Mouse (Mus musculus) gastrocnemius, adult 2 months (tissue): ENCODE measurements around the gene Pigq. TPM values are rescaled to one million over a fixed set of nuclear protein-coding genes. Genes with fewer than 3 reads are reported as not detected.

Experiments used
- DNase-seq: peaks from one replicate; pipeline ENCODE4 v3.0.0; 2022
- H3K27ac ChIP-seq: fragments of 200-600 bp; 2 replicates; pipeline ENCODE4 v1.8.1; 2022; ENCODE audit warnings: mild to moderate bottlenecking
- H3K4me3 ChIP-seq: fragments of 200-600 bp; 2 replicates; pipeline ENCODE4 v1.8.1; 2022; ENCODE audit warnings: mild to moderate bottlenecking, moderate library complexity
- CTCF ChIP-seq: fragments of 200-600 bp; IDR thresholded peaks from 2 replicates; pipeline ENCODE4 v1.8.1; 2022; ENCODE audit warnings: antibody characterized with exemption, mild to moderate bottlenecking, moderate library complexity
- intact Hi-C: fragments of 180-260 bp; cut with DNase I; formaldehyde crosslinking; loops from one replicate; pipeline ENCODE4 v1.15.1; 2025
- total RNA-seq, 2 experiments: library from RNA; stranded (reverse); gene quantifications; 2 replicates each; pipeline ENCODE4 v1.2.3; 2021

Pigq gene
- total RNA-seq, 2 experiments from 2014 or later: 21.0 to 28.6 TPM

DNA sequence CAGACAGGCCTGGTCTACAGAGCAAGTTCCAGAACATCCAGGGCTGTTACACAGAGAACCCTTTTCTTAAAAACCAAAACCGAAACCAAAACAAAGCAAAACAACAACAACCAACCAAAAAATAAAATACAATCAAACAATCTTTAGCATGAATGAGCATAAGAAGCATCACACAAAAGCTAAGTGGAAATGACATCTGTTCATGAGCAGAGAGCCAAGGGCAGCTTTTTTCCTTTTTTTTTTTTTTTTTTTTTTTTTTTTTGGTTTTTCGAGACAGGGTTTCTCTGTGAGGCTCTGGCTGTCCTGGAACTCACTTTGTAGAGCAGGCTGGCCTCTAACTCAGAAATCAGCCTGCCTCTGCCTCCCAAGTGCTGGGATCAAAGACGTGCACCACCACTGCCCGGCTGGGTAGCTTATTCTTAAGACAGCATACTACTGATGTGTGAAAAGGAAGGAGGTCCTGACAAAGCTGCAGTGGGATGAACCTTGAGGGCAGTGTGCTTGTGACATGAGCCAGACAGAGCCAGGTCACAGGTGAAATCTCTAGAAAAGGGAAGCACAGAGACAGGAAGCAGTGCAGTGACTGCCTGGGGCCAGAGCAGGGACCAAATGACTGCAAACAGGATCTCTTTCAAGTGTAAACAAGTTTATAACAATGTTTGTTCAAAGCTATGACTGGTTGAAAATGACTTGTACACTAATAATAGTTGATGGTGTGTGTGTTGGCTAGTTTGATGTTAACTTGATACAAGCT, 26.4 kb upstream of the Pigq start:
- no peak for DNase-seq
- peak overlapping the region; percentile 21; the same call in 1 of the 2 replicates for H3K27ac ChIP-seq
- TF ChIP-seq CTCF: no peak
- intact Hi-C loops: no loop called here
- no peak overlapping the region for H3K4me3 ChIP-seq

DNA sequence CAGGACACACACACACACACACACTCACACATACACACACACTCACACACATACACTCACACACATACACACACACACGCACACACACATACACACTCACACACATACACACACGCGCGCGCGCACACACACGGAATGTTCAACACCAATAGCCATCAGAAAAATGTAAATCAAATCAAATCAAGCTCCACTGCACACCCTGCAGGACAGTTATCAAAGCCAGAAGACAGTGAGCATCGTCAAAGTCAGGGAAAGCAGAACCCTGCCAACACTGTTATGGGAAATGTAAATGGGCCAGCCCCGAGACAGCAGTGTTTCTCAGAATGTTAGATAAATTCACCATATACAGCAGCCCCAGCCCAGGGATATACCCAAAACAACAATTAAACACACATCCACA, 25.7 kb upstream of the Pigq start:
- intact Hi-C loops: no loop called here
- no peak for TF ChIP-seq CTCF
- DNase-seq: no peak
- Histone ChIP-seq H3K27ac (no peak overlapping the region; the same call in 1 of the 2 replicates), H3K4me3 (no peak overlapping the region)

DNA sequence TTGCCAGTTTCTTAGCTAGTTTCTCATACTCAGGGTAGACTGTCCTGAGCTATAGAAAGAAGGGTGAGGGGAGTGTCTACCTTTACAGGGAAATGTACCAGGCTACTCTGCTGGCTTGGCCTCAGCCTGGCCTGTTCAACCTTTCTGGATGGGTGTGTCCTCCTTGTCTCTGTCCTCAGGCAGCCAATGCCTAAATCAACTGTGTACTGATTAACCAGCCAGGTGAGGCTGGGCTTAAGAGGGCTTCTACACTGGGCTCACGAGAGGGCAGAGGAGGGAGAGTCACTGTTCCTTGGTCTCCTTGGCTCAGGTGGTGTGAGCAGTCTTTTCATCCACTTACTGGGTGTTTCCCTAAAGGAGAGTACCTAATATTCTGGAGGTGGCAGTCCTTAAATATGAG, 23.4 kb upstream of the Pigq start:
- H3K4me3 ChIP-seq: no peak overlapping the region
- no peak for DNase-seq
- no peak overlapping the region for H3K27ac ChIP-seq
- TF ChIP-seq CTCF: no peak
- intact Hi-C loops: no loop called here

DNA sequence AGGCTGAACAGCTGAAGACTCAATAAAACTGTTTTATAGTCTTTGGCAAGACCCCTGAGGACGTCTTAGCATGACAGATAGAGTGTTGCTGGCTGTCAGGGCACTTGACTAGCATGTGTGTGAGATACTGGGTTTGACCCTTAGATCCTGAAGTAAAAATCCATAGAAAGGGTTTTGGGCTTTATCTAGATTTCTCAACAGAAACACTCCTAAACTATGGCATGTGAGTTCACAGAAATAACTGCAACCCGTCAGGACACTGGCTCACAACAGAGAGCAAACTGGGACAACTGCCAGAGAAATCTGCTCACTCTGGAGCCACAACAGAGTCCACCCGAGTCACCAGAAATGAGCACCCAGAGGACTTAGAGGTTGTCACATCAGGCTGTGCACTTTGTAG, 22.9 kb upstream of the Pigq start:
- TF ChIP-seq CTCF: no peak
- DNase-seq: no peak
- H3K4me3 ChIP-seq: no peak overlapping the region
- intact Hi-C loops: no loop called here
- no peak overlapping the region for H3K27ac ChIP-seq

DNA sequence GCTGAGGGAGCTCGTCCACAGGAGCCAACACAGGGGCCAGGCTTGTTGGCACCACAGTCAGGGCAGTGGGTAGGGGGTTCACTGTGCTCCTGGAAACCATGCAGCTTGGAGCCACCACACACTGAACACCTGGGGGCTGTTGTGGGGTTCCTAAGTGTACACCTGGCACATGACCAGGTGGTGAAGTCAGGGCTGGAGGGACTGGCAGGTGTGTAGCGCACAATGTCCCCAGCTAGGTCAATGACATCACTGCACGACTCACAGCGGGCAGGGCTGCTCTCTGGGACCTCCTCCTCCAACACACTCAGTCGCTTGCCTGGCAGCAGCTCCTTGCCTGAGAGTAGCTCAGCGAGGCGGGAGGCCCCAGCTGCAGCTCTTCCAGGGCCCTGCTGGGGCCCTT, 19.5 kb upstream of the Pigq start:
- Histone ChIP-seq H3K4me3 (no peak overlapping the region), H3K27ac (no peak overlapping the region)
- intact Hi-C loops: no loop called here
- no peak for DNase-seq
- TF ChIP-seq CTCF: no peak

DNA sequence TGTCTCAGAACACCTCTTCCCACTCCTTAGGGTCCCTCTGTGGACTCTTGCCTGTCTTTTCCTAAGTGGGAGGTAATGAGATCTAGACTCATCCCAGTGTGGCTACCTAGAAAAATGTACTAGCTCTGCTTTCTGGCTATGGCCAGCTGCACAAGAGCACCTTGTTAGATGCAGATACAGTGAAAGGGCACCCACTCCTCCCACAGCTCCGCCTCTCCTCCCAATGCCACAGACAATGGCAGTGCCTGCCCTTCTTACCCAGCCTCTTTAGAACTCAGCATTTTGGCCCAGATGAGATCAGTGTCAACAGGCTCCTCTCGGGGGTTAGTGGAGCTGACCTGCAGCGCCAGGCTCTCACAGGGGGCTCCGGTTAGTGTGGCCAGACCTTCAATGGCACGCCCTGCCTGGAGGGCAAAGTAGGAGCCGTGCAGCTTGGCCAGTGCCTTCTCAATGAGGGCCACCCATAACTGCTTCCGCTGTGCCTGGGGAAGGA, 17.7 kb upstream of the Pigq start:
- H3K27ac ChIP-seq: no peak overlapping the region
- DNase-seq: no peak
- intact Hi-C loops: no loop called here
- no peak for TF ChIP-seq CTCF
- no peak overlapping the region for H3K4me3 ChIP-seq

DNA sequence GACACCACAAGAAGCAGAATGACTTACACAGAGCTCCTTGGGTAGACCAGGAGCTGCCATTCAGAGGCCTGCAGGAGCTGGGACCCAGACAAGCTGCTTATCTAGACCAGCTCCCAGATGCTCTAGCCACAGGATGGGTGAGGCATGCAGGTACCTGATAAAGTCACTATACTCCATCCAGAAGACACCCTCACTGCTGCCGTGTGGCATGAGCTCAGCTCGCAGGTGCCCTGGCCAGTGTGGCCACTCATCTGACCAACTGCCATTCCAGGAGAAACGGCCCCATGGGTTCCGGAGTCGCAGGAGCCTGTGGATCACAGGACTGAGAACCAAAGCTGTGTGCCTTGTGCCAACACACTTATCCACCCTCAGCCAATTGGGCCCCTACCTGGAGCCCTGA, 16.8 kb upstream of the Pigq start:
- intact Hi-C loops: no loop called here
- Histone ChIP-seq H3K27ac (no peak overlapping the region), H3K4me3 (no peak overlapping the region)
- no peak for TF ChIP-seq CTCF
- DNase-seq: no peak

DNA sequence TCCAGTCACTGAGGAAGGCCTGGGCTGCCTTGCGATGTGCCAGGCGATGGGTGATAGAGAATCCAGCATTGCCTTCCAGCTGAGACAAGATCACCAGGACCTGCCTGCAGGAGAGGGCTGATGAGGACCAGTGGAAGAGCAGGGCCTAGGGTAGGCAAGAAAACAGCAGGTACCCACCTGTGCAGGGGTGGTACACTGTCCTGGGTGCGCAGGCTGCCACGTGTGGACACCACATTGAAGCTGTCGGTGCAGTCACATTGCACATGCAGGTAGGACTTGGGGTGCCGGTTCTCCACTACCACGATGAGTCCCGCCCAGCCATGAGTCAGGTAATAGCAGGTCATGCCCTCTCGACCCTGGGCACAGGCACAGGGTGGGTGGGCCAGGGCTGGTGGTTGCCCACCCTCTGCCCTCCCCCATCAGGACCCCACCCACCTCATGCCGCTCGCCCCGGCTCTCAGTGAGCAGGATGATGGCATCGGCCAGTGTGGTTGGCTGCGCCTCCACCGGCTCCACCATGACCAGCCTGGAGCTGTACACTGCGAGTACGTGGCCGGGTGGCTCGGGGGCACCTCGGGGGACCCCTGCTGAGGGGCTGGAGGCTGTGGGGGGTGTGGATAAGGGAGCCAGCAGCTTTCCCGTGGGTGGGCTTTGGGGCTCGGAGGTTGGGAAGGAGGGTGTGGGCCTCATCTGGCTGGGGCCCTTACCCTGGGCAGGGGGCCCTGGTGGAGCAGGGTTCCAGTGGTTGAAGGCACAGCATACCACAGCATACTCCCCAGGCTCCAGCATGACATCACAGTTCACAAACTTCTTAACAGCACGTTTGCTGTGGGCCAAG, 15.1 kb upstream of the Pigq start:
- DNase-seq: no peak
- Histone ChIP-seq H3K4me3 (no peak overlapping the region), H3K27ac (no peak overlapping the region)
- intact Hi-C loops: no loop called here
- TF ChIP-seq CTCF: no peak

DNA sequence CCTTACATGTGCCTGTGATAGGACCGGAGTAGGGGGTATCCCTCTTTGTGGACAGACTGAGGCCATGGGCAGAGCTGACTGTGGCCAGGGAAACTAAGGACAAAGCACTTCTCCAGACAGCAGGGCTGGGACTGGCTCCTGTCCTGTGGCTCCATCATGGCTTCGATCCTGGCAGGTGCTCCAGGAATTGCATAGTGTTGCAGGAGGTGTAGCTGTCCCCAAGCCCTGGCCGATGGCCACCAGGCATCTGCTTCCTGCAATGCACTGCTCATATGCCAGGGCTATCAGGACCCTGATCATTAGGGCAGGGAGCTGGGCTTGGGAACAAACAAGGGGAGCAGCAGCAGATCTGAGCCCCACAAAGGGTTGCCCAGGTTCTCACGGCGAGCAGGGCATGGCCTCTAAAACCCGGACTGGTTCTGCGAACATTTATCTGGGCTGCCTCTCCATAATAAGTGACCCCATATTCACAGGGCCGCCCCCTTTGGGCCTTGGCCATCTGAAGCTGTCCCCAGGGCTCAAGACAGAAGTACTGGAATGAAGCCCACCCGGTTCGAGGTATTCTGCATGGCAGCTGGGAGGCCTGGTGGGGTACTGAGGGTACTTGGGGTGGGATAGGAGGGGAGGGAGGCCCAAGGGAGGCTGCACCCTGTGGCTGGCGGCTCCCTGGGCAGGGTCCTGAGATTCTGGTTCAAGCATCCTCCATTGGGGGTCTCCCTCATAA, 14.2 kb upstream of the Pigq start:
- TF ChIP-seq CTCF: no peak
- H3K27ac ChIP-seq: no peak overlapping the region
- no peak for DNase-seq
- intact Hi-C loops: no loop called here
- H3K4me3 ChIP-seq: no peak overlapping the region

DNA sequence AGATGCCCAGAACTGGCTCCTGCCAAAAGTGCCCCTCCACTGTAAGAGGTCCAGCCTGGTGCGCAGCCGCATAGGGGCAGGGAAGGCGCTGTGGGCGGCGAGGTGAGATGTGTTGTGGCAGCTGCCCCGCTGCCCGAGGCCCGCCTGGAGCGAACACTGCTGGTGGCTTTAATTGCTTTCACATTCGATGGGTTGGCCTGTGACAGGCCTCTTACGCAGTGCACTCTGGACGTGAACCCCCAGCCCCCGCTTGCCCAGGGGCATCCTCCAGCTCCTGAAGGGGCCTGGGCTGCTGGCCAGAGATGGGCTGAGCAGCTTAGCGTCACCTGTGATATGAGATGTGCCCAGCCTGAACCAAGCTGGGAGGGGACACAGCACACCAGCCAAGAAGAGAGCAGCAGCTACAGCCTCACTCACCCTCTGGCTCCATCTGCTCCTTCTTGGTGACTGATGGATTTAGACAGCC, 12.9 kb upstream of the Pigq start:
- intact Hi-C loops: no loop called here
- no peak for TF ChIP-seq CTCF

DNA sequence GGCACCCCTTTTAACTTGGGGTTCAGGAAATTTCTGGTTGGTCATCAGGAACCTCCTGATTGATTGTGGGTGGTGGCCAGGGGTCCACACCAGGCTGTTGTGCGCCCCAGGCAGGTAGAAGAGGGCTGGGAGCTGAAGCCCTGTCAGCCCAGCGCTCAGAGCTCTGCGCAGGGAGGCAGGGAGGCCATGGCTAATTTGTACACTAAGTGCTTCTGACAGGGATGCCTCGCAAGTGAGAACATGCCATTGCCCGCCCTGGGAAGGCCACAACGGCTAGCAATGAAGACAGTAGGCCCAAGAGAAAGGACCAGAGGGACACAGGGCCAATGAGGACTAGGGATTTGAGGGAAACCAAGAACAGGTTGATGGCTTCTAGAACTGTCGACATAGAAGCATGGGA, 11.9 kb upstream of the Pigq start:
- TF ChIP-seq CTCF: no peak
- no peak for DNase-seq
- intact Hi-C loops: no loop called here
- Histone ChIP-seq H3K4me3 (no peak overlapping the region), H3K27ac (no peak overlapping the region)

More for the DNA sequence above, 12.9 kb upstream of the Pigq start:
- no peak overlapping the region for H3K4me3 ChIP-seq
- H3K27ac ChIP-seq: no peak overlapping the region
- DNase-seq: no peak

DNA sequence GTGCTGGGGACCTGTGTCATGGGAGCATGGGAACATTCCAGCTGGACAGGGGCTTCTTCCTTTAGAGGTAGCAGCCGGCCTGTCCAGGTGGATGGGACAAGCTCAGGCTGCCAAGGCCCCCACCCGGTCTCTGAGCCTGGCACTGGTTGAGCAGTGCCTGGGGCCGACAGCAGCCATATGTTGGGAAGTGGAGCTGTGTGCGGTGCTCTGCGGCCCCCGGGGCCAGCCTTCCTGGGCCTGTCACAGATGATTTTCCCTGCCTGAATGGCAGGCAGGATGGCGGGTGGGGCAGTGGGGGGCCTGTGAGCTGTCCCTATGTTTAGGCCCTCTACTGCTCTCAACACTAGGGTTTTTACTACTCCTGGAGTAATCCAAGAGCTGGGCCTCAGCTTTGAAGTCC, 11.5 kb upstream of the Pigq start:
- Histone ChIP-seq H3K4me3 (no peak overlapping the region), H3K27ac (no peak overlapping the region)
- intact Hi-C loops: no loop called here
- TF ChIP-seq CTCF: no peak
- no peak for DNase-seq

DNA sequence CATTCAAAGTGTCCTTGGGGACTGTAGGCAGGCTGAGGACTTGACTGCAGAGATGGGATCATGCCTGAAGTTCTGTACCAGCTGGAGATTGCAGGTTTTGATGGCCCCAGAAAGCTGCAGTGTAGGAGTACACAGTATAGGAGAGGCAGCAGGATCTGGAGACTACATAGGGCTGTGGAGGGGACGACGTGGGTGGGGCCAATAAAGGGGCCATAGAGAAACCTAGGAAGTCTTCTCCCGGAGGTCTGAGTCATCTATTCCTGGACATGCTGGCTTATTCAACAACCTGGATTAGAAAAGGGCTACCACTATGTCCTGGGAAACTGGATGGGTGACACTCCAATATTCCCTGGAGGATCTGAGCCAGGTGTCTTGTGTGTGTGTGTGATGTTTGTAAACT, 11.0 kb upstream of the Pigq start:
- Histone ChIP-seq H3K27ac (no peak overlapping the region), H3K4me3 (no peak overlapping the region)
- intact Hi-C loops: no loop called here
- no peak for TF ChIP-seq CTCF
- no peak for DNase-seq
